Mouse (Mus musculus): ENCODE data around the gene Spata21.
"Not testable (repeated sequence)": the region's sequence is repeated elsewhere in the genome, so short reads cannot be mapped to it uniquely, and the experiment has no call there.

The Spata21 gene

GRCm38 (mm10) chr4:141130704-141131342, 42.7 kb downstream of the Spata21 start:
- DNase-seq (ENCODE audit: low spot score), result no peak

GRCm38 (mm10) chr4:141131531-141132061, 43.5 kb downstream of the Spata21 start:
- no peak for DNase-seq (ENCODE audit: low spot score)

GRCm38 (mm10) chr4:141132191-141132590, 44.1 kb downstream of the Spata21 start:
- no peak for DNase-seq (ENCODE audit: low spot score)

- DNase-seq (ENCODE audit: low spot score), result no peak
These were observed 45.1 kb downstream of the Spata21 start for GRCm38 (mm10) chr4:141133227-141133626.

- no peak for DNase-seq (ENCODE audit: low spot score)
These were observed 45.9 kb downstream of the Spata21 start for GRCm38 (mm10) chr4:141134031-141134441.

- no peak for DNase-seq (ENCODE audit: low spot score)
These were observed 46.8 kb downstream of the Spata21 start for GRCm38 (mm10) chr4:141134751-141135530.

- DNase-seq (ENCODE audit: low spot score), result no peak
These were observed 48.0 kb downstream of the Spata21 start for GRCm38 (mm10) chr4:141136126-141136525.

- DNase-seq (ENCODE audit: low spot score), result not testable (repeated sequence)
These were observed 49.6 kb downstream of the Spata21 start for GRCm38 (mm10) chr4:141137740-141138139.

GRCm38 (mm10) chr4:141138425-141139115, 50.4 kb downstream of the Spata21 start:
- DNase-seq (ENCODE audit: low spot score), result no peak

GRCm38 (mm10) chr4:141139116-141139970, 51.2 kb downstream of the Spata21 start, which contains the start of gene Szrd1:
TSS of gene Szrd1 (minus strand) at chr4:141139775.
- DNase-seq (ENCODE audit: low spot score), result peak; percentile 99

- DNase-seq (ENCODE audit: low spot score), result not testable (repeated sequence)
These were observed 52.2 kb downstream of the Spata21 start for GRCm38 (mm10) chr4:141140354-141140753.

GRCm38 (mm10) chr4:141140967-141141366, 52.8 kb downstream of the Spata21 start:
- DNase-seq (ENCODE audit: low spot score), result no peak

GRCm38 (mm10) chr4:141142285-141142811, 54.2 kb downstream of the Spata21 start:
- DNase-seq (ENCODE audit: low spot score), result peak; percentile 65

GRCm38 (mm10) chr4:141145124-141145523, 57.0 kb downstream of the Spata21 start:
- not testable (repeated sequence) for DNase-seq (ENCODE audit: low spot score)

- DNase-seq (ENCODE audit: low spot score), result no peak
These were observed 58.4 kb downstream of the Spata21 start for GRCm38 (mm10) chr4:141146491-141147033.

GRCm38 (mm10) chr4:141147112-141148008, 59.2 kb downstream of the Spata21 start, which contains the start of gene Fbxo42:
TSS of gene Fbxo42 (plus strand) at chr4:141147913.
- DNase-seq (ENCODE audit: low spot score), result peak; percentile 96

GRCm38 (mm10) chr4:141148009-141148801, 60.1 kb downstream of the Spata21 start:
- no peak for DNase-seq (ENCODE audit: low spot score)

- no peak for DNase-seq (ENCODE audit: low spot score)
These were observed 61.0 kb downstream of the Spata21 start for GRCm38 (mm10) chr4:141149116-141149515.

- no peak for DNase-seq (ENCODE audit: low spot score)
These were observed 69.4 kb downstream of the Spata21 start for GRCm38 (mm10) chr4:141157485-141157884.

Data from ovary, postnatal 36 days (tissue).